14 mouse cellular contexts compared by ENCODE assay signal in genomic region chr11:32031396-32031795, GRCm38 (mm10).
"Had no signal": no experiment of that assay in that cellular context is flagged by ENCODE, and none has a peak within 500 bp of the region (broad histone marks: within the 10 kb centered on the region; RNA-seq: fewer than 3 reads in every experiment).

No protein-coding gene starts in this region.

- H3K4me3 ChIP-seq: limb, embryonic 15.5 days; liver, embryonic 12.5 days; midbrain, embryonic 10.5 days had no signal

- H3K27me3 ChIP-seq: limb, embryonic 15.5 days; liver, embryonic 12.5 days had no signal

- DNase-seq: kidney, adult 11 months; kidney, adult 9 months; kidney, postnatal 4 days; layer of hippocampus, postnatal 36 days; lung, postnatal 10 days; lung, postnatal 4 days; right cerebral cortex, adult 18-20 months; right cerebral cortex, postnatal 25 days had no signal

- H3K4me1 ChIP-seq: liver, embryonic 12.5 days had no signal

- H3K9me3 ChIP-seq: limb, embryonic 15.5 days; liver, embryonic 12.5 days; midbrain, embryonic 10.5 days had no signal

- H3K4me2 ChIP-seq: limb, embryonic 15.5 days; liver, embryonic 12.5 days; lung, embryonic 14.5 days had no signal

- H3K27ac ChIP-seq: kidney, postnatal 0 days; limb, embryonic 15.5 days; liver, embryonic 12.5 days; midbrain, embryonic 10.5 days had no signal

- H3K9ac ChIP-seq: limb, embryonic 15.5 days; liver, embryonic 12.5 days; lung, embryonic 14.5 days had no signal

- H3K36me3 ChIP-seq: limb, embryonic 15.5 days; liver, embryonic 12.5 days; midbrain, embryonic 10.5 days had no signal

- ATAC-seq: liver, embryonic 12.5 days; midbrain, embryonic 16.5 days had no signal
